Mouse (Mus musculus) small intestine, adult 2 months (tissue): ENCODE results near the gene Znhit6.

ENCODE experiments used
- CTCF ChIP-seq: fragments of 200-500 bp; IDR thresholded peaks from 2 replicates; pipeline ENCODE4 v1.5.1; 2012; ENCODE audit warnings: low read depth, mild to moderate bottlenecking, control low read depth, inconsistent platforms, low read length, moderate library complexity, mixed read lengths; ENCODE audit not compliant: insufficient replicate concordance, insufficient read length; ENCODE audit errors: extremely low read depth
- POLR2A ChIP-seq: fragments of 200-500 bp; IDR thresholded peaks from 2 replicates; pipeline ENCODE4 v1.6.1; 2012; ENCODE audit warnings: low read depth, mild to moderate bottlenecking, control low read depth, inconsistent platforms, low read length, moderate library complexity

DNA sequence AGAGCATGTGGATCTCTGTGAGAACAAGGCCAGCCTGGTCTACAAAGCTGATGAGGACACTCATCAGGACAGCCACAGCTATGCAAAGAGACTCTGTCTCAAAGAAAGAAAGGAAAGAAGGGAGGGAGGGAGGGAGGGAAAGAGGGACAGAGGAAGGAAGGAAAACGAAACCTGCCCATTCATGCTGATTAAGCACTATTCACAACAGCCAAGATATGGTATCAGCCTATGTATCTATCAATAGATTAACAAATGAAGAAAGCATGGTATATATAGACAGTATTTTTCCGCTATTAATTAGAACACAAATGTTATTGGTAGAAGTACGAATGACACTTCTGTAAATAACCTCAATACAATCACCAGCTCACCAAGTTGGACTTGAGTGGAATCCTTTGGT, 1.5 kb upstream of the Znhit6 start:
- no peak for TF ChIP-seq CTCF
- no peak for TF ChIP-seq POLR2A
